Mouse (Mus musculus): ENCODE data around the gene Crat. TPM values are rescaled to one million over a fixed set of nuclear protein-coding genes. Genes with fewer than 3 reads are reported as not detected.
A peak's percentile ranks its signal among the peaks of the same experiment; 100 is the strongest.

Crat gene
- polyA plus RNA-seq, 1 experiment from 2014 or later: 23.9 TPM

DNA sequence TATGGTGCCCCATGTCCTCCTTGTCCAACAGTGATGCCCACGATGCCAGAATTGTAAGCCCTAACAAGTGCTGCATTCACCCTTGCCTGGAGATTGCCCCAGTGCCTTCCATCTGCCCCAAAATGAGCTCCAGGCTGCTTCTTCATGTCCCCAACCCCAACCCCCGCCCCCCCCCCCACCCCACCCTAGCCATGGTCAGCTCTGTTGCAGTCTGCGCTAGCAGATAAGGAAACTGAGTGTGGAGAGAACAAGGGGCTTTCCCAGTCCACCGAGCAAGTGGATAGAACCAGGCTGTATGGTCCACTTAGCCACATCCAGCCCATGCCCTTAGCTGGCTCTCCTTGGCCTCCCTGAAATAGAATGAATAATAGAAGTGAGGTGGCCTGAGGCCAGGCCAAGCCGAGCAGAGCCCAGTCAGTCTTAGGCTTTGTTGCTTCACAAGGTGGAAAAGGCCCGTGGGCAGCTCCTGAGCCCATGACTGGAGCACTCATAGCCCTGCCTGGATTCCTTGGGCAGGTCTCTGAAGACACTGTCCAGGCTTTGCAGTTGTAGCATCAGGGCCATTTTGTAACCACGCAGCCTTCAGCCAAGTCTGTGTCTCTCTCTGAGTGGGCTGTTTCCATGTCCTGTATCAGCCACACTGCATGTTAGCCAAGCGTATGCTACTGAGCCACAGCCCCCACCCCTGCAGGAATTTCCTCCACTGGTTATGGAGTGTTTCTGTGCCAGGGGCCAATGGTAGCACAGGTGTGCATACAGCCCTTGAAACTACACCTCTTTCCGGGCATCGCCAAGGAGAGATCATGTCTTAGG, 34.8 kb downstream of the Crat start:
- Histone ChIP-seq H3K27me3 (no peaks in the 10 kb centered on the region), H3K4me3 (no peak overlapping the region), H3K4me2 (no peak overlapping the region), H3K36me3 (peaks cover 93% of the 10 kb centered on the region), H3K9me3 (no peaks in the 10 kb centered on the region), H3K9ac (no peak overlapping the region), H3K27ac (no peak overlapping the region), H3K4me1 (no peaks in the 10 kb centered on the region)
- 83% methylated on average over 10 of the region's 10 CpGs for WGBS
- ATAC-seq (ENCODE audit: insufficient number of reproducible peaks, low FRiP score, low TSS enrichment, low read depth): no peak

DNA sequence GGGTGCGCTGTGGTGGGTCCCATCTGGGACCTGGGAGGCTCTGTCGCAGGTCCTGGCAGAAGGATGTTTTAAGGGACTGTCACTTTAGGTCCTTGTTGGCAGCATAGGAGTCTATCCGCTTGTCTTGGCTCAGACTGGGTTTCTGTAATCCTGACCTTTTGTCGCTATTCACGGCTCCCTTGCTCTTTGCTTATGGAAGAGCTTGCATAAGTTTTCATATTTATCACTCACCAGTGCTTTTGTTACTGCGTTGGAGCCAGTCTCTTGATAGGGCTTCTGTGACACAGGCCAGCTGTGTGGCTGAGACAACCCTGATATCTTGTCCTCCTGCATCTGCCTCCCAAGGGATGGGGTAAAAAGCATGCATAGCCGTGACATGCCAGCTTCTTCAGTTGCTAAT, 36.3 kb downstream of the Crat start:
- no peak overlapping the region for H3K9ac ChIP-seq
- H3K4me3 ChIP-seq: no peak overlapping the region
- WGBS: 89% methylated on average over 7 of the region's 7 CpGs
- H3K36me3 ChIP-seq: peaks cover 89% of the 10 kb centered on the region
- H3K4me2 ChIP-seq: no peak overlapping the region
- no peak for ATAC-seq (ENCODE audit: insufficient number of reproducible peaks, low FRiP score, low TSS enrichment, low read depth)
- H3K27me3 ChIP-seq: no peaks in the 10 kb centered on the region
- no peak overlapping the region for H3K27ac ChIP-seq
- no peaks in the 10 kb centered on the region for H3K9me3 ChIP-seq
- H3K4me1 ChIP-seq: no peaks in the 10 kb centered on the region

DNA sequence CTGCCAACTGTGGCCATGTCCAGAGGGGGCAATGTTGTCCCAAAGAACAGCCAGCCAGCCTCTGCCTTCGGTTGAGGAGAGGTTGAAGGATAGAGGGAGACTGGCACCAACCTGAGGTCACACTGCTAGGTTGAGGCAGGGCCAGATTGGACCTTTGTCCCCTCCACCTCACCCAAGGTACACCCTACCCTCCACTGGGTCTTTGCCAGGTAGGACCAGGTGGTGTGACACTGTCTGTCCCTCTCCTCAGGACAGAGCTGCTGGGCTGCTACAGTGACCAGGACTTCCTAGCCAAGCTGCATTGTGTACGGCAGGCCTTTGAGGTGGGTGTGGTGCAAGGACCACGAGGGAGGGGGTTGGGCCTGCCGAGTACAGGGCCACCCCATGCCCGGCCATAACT, 37.9 kb downstream of the Crat start:
- H3K9ac ChIP-seq: no peak overlapping the region
- H3K4me3 ChIP-seq: no peak overlapping the region
- no peaks in the 10 kb centered on the region for H3K27me3 ChIP-seq
- no peaks in the 10 kb centered on the region for H3K9me3 ChIP-seq
- H3K27ac ChIP-seq: no peak overlapping the region
- H3K4me1 ChIP-seq: no peaks in the 10 kb centered on the region
- H3K36me3 ChIP-seq: peaks cover 87% of the 10 kb centered on the region
- H3K4me2 ChIP-seq: no peak overlapping the region
- WGBS: 79% methylated on average over 5 of the region's 5 CpGs
- ATAC-seq (ENCODE audit: insufficient number of reproducible peaks, low FRiP score, low TSS enrichment, low read depth): no peak

DNA sequence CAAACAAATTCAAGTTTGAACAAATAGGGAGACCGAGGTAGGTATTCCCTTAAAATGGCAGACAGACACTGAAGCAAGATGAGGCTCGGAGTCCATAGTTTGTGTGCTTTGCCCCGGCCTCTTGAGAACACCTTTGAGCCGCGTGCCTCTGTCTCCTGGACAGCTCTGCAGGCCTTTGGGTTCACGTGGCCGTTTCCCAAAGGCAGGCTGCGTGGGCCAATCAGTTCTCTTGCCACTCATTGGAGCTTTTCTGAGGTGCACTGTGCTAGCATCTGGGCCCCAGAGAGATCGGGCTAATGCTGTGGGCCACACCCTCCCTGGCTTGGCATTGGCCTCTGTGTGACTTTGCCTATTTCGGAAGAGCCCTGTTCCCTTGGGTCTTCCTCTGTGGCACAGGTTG, 39.7 kb downstream of the Crat start:
- 94% methylated on average over 10 of the region's 10 CpGs for WGBS
- no peaks in the 10 kb centered on the region for H3K27me3 ChIP-seq
- no peak overlapping the region for H3K9ac ChIP-seq
- no peak for ATAC-seq (ENCODE audit: insufficient number of reproducible peaks, low FRiP score, low TSS enrichment, low read depth)
- no peaks in the 10 kb centered on the region for H3K4me1 ChIP-seq
- H3K4me2 ChIP-seq: no peak overlapping the region
- peaks cover 87% of the 10 kb centered on the region for H3K36me3 ChIP-seq
- no peaks in the 10 kb centered on the region for H3K9me3 ChIP-seq
- H3K4me3 ChIP-seq: no peak overlapping the region
- H3K27ac ChIP-seq: no peak overlapping the region

DNA sequence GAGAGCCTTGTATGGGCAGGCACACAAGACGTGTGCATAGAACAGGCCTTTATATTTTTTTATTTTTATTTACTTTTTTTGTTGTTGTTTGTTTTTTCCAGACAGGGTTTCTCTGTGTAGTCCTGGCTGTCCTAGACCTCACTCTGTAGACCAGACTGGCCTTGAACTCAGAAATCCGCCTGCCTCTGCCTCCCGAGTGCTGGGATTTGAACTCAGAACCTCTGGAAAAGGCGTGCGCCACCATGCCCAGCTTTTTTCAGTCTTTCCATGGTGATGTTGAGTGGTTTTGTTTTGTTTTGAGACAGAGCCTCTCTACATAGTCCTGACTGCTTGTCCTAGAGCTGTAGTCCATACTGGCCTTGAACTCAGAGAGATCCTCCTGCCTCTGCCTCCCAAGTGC, 42.9 kb downstream of the Crat start:
- ATAC-seq (ENCODE audit: insufficient number of reproducible peaks, low FRiP score, low TSS enrichment, low read depth): no peak
- 95% methylated on average over 5 of the region's 5 CpGs for WGBS
- H3K27ac ChIP-seq: no peak overlapping the region

DNA sequence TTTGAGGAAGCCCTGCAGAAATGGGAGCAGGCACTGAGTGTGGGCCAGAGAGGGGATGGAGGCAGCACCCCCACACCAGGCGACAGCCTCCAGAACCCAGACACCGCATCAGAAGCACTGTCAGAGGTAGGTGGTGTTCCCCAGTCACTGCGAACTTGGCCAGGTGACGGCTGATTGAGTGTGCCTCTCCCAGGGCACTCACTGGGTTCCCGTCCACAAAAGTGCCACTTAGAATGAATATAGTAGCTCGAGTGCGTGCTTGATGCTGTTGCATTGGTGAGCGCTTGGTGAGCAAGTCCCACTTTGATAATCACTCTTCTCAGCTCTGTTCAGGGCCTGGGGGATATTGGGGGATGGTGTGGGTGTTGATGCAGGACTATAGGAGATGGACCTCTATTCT, 44.1 kb downstream of the Crat start:
- no peak for ATAC-seq (ENCODE audit: insufficient number of reproducible peaks, low FRiP score, low TSS enrichment, low read depth)
- H3K36me3 ChIP-seq: peaks cover 88% of the 10 kb centered on the region
- no peak overlapping the region for H3K4me3 ChIP-seq
- no peaks in the 10 kb centered on the region for H3K27me3 ChIP-seq
- 96% methylated on average over 8 of the region's 8 CpGs for WGBS
- H3K9ac ChIP-seq: no peak overlapping the region
- no peak overlapping the region for H3K27ac ChIP-seq
- no peaks in the 10 kb centered on the region for H3K4me1 ChIP-seq
- H3K9me3 ChIP-seq: no peaks in the 10 kb centered on the region
- H3K4me2 ChIP-seq: no peak overlapping the region

More for the DNA sequence above, 42.9 kb downstream of the Crat start:
- no peak overlapping the region for H3K9ac ChIP-seq
- H3K27me3 ChIP-seq: no peaks in the 10 kb centered on the region
- H3K9me3 ChIP-seq: no peaks in the 10 kb centered on the region
- H3K4me1 ChIP-seq: no peaks in the 10 kb centered on the region
- no peak overlapping the region for H3K4me3 ChIP-seq
- H3K36me3 ChIP-seq: peaks cover 91% of the 10 kb centered on the region
- H3K4me2 ChIP-seq: no peak overlapping the region

DNA sequence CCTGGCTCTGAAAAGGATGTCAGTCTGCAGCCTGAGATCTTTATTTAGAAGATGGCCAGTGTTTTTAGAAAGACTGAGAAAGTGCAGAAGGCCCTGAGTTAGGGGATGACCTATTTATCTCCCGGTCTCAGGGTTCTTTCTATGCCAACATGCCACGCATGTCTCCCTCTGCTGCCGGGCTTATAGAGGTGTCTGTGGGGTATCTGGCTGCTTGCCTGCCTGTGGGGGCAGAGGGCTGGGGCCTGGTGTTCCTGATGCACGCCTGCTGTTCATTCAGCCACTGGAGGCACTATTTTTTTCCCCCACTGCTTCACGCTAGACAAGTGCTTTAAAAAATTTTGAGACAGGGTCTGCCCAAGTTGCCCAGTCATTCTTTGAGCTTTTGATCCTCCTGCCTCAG, 49.4 kb downstream of the Crat start:
- H3K9ac ChIP-seq: no peak overlapping the region
- H3K27ac ChIP-seq: no peak overlapping the region
- H3K4me1 ChIP-seq: peaks cover 15% of the 10 kb centered on the region
- H3K36me3 ChIP-seq: peaks cover 43% of the 10 kb centered on the region
- H3K4me3 ChIP-seq: no peak overlapping the region
- H3K9me3 ChIP-seq: no peaks in the 10 kb centered on the region
- H3K4me2 ChIP-seq: no peak overlapping the region
- 73% methylated on average over 5 of the region's 5 CpGs for WGBS
- no peak for ATAC-seq (ENCODE audit: insufficient number of reproducible peaks, low FRiP score, low TSS enrichment, low read depth)
- no peaks in the 10 kb centered on the region for H3K27me3 ChIP-seq

DNA sequence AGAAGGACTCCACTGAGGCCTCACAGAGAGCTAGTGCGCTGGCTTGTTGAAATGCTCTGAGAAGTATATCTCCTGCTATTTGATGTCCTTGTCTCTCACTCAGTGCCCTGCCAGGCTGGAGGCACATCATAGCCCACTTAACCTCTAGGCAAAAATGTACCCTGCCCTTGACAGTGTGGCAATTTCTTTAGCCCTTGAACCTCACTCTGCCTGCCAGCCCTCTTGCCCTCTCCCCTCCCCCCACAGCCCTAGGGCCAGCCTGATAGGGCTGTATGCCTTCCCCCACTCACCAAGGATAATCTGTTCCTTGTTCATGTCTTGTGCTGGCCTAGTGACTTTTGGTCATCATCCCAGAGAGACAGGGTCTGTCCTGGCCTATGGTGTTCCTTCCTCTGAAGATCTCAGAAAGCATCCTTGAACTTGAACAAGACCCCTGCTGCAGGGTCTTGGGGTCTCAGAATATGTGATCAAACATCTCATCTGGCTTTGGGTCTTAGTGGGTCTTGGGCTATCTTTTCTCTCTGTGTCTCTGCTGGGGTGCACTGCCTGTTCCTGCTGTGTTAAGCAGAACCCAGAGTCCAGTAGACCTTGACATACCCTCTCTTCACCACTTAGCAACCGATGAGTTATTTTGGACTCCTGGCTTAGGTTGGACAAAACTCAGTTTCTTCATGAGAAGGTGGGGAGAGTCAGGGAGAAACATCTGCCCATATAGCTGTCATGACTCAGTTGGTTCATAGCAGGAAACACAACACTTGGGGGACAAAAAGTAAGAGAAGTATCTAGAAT, 50.1 kb downstream of the Crat start:
- H3K27ac ChIP-seq: no peak overlapping the region
- H3K36me3 ChIP-seq: peaks cover 35% of the 10 kb centered on the region
- H3K27me3 ChIP-seq: no peaks in the 10 kb centered on the region
- ATAC-seq (ENCODE audit: insufficient number of reproducible peaks, low FRiP score, low TSS enrichment, low read depth): no peak
- H3K9me3 ChIP-seq: no peaks in the 10 kb centered on the region
- WGBS: 87% methylated on average over 2 of the region's 2 CpGs
- H3K4me1 ChIP-seq: peaks cover 15% of the 10 kb centered on the region
- peak overlapping the region; percentile 83; the same call in 1 of the 2 replicates for H3K9ac ChIP-seq
- peak overlapping the region; percentile 82 for H3K4me2 ChIP-seq
- H3K4me3 ChIP-seq: peak overlapping the region; percentile 95

DNA sequence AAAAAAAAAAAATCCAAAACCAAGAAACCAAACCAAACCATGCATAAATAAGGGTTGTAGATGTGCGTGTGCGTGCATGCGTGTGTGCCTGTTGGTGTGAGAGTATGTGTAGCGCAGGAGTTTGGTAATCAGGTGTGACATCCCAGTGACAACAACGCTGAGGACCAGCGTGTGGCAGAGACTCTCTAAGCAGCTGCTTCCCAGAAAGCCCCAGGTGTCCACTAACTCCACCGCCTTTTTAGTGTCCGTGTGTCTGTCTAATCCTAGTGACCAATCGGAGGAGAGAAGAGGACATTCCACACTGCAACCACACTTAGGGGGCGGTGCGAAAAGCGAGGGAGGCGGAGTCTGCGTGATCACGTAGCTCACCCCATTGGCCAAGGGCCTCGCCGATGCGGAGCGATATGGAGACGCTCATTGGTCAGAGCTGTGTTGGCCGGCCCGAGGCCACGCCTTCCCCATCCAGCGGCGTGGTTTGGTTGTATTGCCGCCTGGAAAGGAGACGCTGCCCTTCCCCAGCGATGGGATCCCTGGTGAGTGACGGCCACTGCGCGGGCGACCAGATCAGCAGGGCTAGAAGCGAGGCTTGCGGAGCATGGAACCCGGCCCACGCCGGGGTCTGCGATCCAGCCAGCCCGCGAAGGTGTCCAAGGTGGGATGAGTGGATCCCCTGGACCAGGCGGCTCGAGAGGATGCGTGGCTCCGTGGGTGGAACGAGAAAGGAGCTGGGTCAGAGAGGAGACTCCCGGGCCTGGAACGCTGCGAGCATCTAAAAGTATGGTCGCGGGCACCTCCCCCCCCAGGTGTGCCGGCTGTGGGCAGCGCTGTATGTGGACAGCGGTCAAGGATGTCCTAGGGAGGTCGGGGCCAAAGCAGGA, 51.6 kb downstream of the Crat start, which contains the start of gene Miga2:
TSS of gene Miga2 (plus strand) at position 461 of the 878 bp plus-strand sequence.
- Histone ChIP-seq H3K27me3 (no peaks in the 10 kb centered on the region), H3K4me2 (peak within 1 kb of the TSS; percentile 82), H3K4me1 (peaks cover 15% of the 10 kb centered on the region), H3K9me3 (no peaks in the 10 kb centered on the region), H3K27ac (peak within 1 kb of the TSS; percentile 84), H3K4me3 (peak within 1 kb of the TSS; percentile 95), H3K36me3 (peaks cover 21% of the 10 kb centered on the region), H3K9ac (peak within 1 kb of the TSS; percentile 83)
- WGBS: under 1% methylated on average over 54 of the region's 54 CpGs
- ATAC-seq (ENCODE audit: insufficient number of reproducible peaks, low FRiP score, low TSS enrichment, low read depth): peak; percentile 98

DNA sequence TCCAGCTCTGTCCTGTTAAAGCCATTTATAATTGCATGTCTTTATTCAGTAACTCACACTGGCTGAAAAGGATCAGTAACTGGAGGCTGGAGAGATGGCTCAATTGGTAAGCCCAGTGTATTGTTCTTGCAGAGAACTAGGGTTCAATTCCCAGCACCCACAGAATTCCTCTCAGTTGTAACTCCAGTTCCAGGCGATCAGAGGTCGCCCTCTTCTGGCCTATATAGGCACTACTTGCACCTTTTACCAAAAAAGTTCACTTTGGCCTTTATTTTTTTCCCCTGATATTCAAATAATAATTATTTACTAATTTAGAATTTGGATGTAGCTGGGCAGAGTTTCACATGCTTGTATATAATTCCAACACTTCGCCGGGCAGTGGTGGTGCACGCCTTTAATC, 52.7 kb downstream of the Crat start:
- no peak overlapping the region for H3K4me2 ChIP-seq
- peaks cover 26% of the 10 kb centered on the region for H3K4me1 ChIP-seq
- H3K27me3 ChIP-seq: no peaks in the 10 kb centered on the region
- H3K9ac ChIP-seq: no peak overlapping the region
- WGBS: 72% methylated on average over 5 of the region's 5 CpGs
- no peak for ATAC-seq (ENCODE audit: insufficient number of reproducible peaks, low FRiP score, low TSS enrichment, low read depth)
- no peak overlapping the region for H3K27ac ChIP-seq
- no peak overlapping the region for H3K4me3 ChIP-seq
- H3K36me3 ChIP-seq: peaks cover 9% of the 10 kb centered on the region
- no peaks in the 10 kb centered on the region for H3K9me3 ChIP-seq

DNA sequence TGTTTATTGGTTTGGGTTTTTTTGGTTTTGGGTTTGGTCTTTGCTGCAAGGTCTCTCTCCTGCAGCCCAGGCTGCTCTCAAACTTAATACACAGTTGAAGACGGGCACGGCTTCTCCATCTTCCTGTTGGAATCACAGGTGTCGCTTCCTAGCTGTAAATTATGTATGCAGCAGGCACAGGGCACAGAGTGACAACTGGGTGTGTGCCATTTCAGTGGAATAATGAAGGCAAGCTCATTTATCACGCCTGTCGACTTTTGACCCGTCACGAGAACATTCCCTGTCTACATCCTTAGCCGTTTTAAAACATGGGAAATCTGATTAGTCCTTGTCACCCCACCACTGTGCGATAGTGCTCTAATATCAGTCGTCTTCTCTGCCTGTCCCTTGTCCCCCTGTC, 55.0 kb downstream of the Crat start:
- Histone ChIP-seq H3K9me3 (no peaks in the 10 kb centered on the region), H3K36me3 (no peaks in the 10 kb centered on the region), H3K9ac (no peak overlapping the region), H3K4me2 (no peak overlapping the region), H3K27me3 (no peaks in the 10 kb centered on the region), H3K4me3 (no peak overlapping the region), H3K27ac (no peak overlapping the region), H3K4me1 (peaks cover 44% of the 10 kb centered on the region)
- ATAC-seq (ENCODE audit: insufficient number of reproducible peaks, low FRiP score, low TSS enrichment, low read depth): no peak
- WGBS: 60% methylated on average over 10 of the region's 10 CpGs
